Mouse (Mus musculus): ENCODE results near the gene Scgb1b29.
"Not testable (repeated sequence)": the region's sequence is repeated elsewhere in the genome, so short reads cannot be mapped to it uniquely, and the experiment has no call there.

Scgb1b29 gene

DNA sequence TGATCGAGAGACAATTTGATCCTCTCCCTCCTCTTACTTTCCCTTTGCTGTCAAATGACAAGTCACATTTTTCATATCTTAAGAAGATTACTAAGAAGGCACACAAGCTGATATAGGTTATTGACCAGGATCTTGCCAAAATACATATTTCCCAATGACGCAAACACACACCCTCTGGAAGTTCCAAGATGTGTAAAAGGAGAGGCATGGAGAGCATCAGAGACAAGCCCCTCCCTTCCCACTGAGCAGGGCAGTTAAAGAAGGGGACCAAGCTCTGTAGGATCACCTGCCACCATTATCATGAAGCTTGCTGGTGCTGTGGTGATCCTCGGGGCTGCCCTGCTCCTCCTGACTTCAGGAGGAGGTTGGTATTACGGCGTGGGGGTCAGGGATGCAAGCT, at the start of gene Scgb1b29:
Gene Scgb1b29 (plus strand): TSS at position 301 of the 400 bp plus-strand sequence.
- DNase-seq (ENCODE audit: low read depth): not testable (repeated sequence)

DNA sequence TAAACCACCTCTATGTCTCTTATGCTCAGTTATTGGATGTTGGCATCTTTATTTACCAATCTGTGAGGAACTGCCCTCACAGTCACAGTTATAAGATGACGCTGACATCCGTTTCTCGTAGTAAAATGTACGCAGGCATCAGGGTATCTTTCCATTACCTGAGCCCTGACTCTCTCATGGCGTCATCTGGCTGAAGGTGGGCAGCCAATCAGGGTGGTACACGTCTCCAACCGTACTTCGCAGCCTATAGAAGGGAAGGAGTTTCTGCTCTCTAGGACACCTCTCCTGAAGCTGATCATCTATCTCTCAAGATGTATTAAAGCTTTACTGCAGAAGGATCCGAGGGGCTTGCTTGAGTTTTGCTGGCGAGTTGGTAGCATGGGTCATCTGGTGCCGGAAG, 12.7 kb upstream of the Scgb1b29 start:
- not testable (repeated sequence) for DNase-seq (ENCODE audit: low read depth)
